Mouse (Mus musculus): ENCODE measurements at regions not wholly inside any gene's neighbourhood (a gene's known extent, or its start where the extent isn't known, plus 50 kb on each side); places are given as distances from the start of the nearest gene placed in this dataset.

DNA sequence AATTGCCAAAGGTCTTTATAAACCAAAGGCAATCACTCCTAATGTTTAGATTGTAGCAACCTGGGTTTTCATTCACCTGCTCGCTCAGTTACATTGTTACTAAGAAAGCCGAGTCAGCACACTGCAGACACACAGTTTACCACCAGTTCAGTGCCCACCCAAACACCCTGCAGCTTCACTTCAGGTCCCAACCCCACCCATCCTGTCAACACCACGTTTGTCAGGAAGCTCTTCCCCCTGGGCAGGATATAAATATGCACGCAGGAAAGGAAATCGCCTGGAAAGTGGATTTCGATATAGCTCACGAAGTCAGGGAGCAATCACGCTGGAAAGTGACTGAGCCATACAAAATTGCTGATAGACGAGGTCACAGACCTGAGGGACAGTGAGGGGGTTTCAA lies 70.1 kb upstream of the Osbpl8 start:
- TF ChIP-seq CTCF (IDR thresholded peaks at IDR 0.05; ENCODE audit: borderline replicate concordance, insufficient read depth, low read length), result no peak
- TF ChIP-seq POLR2A (IDR thresholded peaks at IDR 0.05; ENCODE audit: low read depth, low read length), result no peak
